Mouse (Mus musculus) embryonic facial prominence, embryonic 10.5 days (tissue): ENCODE measurements around the gene Zbed5. TPM values are rescaled to one million over a fixed set of nuclear protein-coding genes. Genes with fewer than 3 reads are reported as not detected.
"Not testable (repeated sequence)": the region's sequence is repeated elsewhere in the genome, so short reads cannot be mapped to it uniquely, and the experiment has no call there.

Experiments
- DNase-seq: peaks from one replicate; pipeline ENCODE4 v3.0.0-alpha.2; 2017; ENCODE audit warnings: low spot score
- H3K27ac ChIP-seq: fragments of 300-500 bp; sonication (generic); replicated peaks from 2 replicates; pipeline ENCODE4 v1.5.1; 2016; ENCODE audit warnings: mild to moderate bottlenecking
- H3K27me3 ChIP-seq: fragments of 300-500 bp; sonication (generic); replicated peaks from 2 replicates; pipeline ENCODE4 v1.6.1; 2016; ENCODE audit warnings: low read depth, mild to moderate bottlenecking; ENCODE audit not compliant: poor library complexity, severe bottlenecking
- H3K36me3 ChIP-seq: fragments of 300-500 bp; sonication (generic); replicated peaks from 2 replicates; pipeline ENCODE4 v1.6.1; 2016; ENCODE audit warnings: mild to moderate bottlenecking, moderate library complexity
- H3K4me1 ChIP-seq: fragments of 300-500 bp; sonication (generic); 2 replicates; pipeline ENCODE4 v1.6.1; 2016
- H3K4me3 ChIP-seq: fragments of 300-500 bp; sonication (generic); 2 replicates; pipeline ENCODE4 v1.5.1; 2016; ENCODE audit warnings: mild to moderate bottlenecking, moderate library complexity
- H3K9me3 ChIP-seq: fragments of 300-500 bp; sonication (generic); 2 replicates; pipeline ENCODE4 v1.6.1; 2016; ENCODE audit warnings: mild to moderate bottlenecking
- WGBS: fragments of 180-500 bp; shearing (Covaris S2); methylation state at CpG from one replicate; pipeline ENCODE4 v1.1.7; 2016; 5-methylcytosine and 5-hydroxymethylcytosine counted together
- polyA plus RNA-seq: library from polyadenylated mRNA; unstranded; fragments of >200 nt; fragmentation: Nextera tagmentation; extraction: Ambion mirVana; gene quantifications from 2 replicates; pipeline ENCODE4 v1.2.1, GENCODE M21; 2016

The Zbed5 gene
- polyA plus RNA-seq, 1 experiment from 2014 or later = 7.4 TPM

- Histone ChIP-seq H3K36me3 (peaks cover 34% of the 10 kb centered on the region), H3K4me3 (no peak overlapping the region), H3K27ac (no peak overlapping the region), H3K27me3 (no peaks in the 10 kb centered on the region), H3K4me1 (no peaks in the 10 kb centered on the region), H3K9me3 (no peaks in the 10 kb centered on the region)
- no peak for DNase-seq
- 70% methylated on average over 9 of the region's 9 CpGs for WGBS
Measured at GRCm38 (mm10) chr5:129877731-129878455, 17.6 kb upstream of the Zbed5 start.

- no peaks in the 10 kb centered on the region for H3K4me1 ChIP-seq
- no peak overlapping the region for H3K4me3 ChIP-seq
- no peak overlapping the region for H3K27ac ChIP-seq
- no peaks in the 10 kb centered on the region for H3K27me3 ChIP-seq
- DNase-seq = peak; percentile 51
- no peaks in the 10 kb centered on the region for H3K9me3 ChIP-seq
- H3K36me3 ChIP-seq = peaks cover 42% of the 10 kb centered on the region
- 59% methylated on average over 2 of the region's 2 CpGs for WGBS
Measured at GRCm38 (mm10) chr5:129878946-129879345, 16.6 kb upstream of the Zbed5 start.

- Histone ChIP-seq H3K27ac (no peak overlapping the region), H3K36me3 (peaks cover 51% of the 10 kb centered on the region)
- 65% methylated on average over 3 of the region's 3 CpGs for WGBS
Measured at GRCm38 (mm10) chr5:129879888-129880287, 15.6 kb upstream of the Zbed5 start.

GRCm38 (mm10) chr5:129886271-129886670 is 9.3 kb upstream of the Zbed5 start:
- no peaks in the 10 kb centered on the region for H3K9me3 ChIP-seq
- H3K27ac ChIP-seq = peak overlapping the region; percentile 95
- H3K4me1 ChIP-seq = peaks cover 17% of the 10 kb centered on the region
- peaks cover 44% of the 10 kb centered on the region for H3K36me3 ChIP-seq
- DNase-seq = peak; percentile 28
- no peaks in the 10 kb centered on the region for H3K27me3 ChIP-seq
- H3K4me3 ChIP-seq = peak overlapping the region; percentile 77
- WGBS = 49% methylated on average over 10 of the region's 10 CpGs

More at GRCm38 (mm10) chr5:129879888-129880287, 15.6 kb upstream of the Zbed5 start:
- DNase-seq = no peak
- Histone ChIP-seq H3K9me3 (no peaks in the 10 kb centered on the region), H3K4me1 (no peaks in the 10 kb centered on the region), H3K27me3 (no peaks in the 10 kb centered on the region), H3K4me3 (no peak overlapping the region)

- no peaks in the 10 kb centered on the region for H3K27me3 ChIP-seq
- H3K4me1 ChIP-seq = peaks cover 17% of the 10 kb centered on the region
- no peaks in the 10 kb centered on the region for H3K9me3 ChIP-seq
- DNase-seq = peak; percentile 93
- H3K36me3 ChIP-seq = peaks cover 36% of the 10 kb centered on the region
- H3K4me3 ChIP-seq = peak within 1 kb of the TSS; percentile 77
- WGBS = under 1% methylated on average over 46 of the region's 46 CpGs
- peak within 1 kb of the TSS; percentile 95 for H3K27ac ChIP-seq
Measured at GRCm38 (mm10) chr5:129886911-129887636, 8.4 kb upstream of the Zbed5 start, which contains the start of gene Chchd2. Chchd2 (minus strand) TSS chr5:129887470.

GRCm38 (mm10) chr5:129890390-129890789 is 5.1 kb upstream of the Zbed5 start:
- H3K36me3 ChIP-seq, H3K4me3 ChIP-seq, H3K27me3 ChIP-seq, H3K27ac ChIP-seq, DNase-seq, H3K9me3 ChIP-seq: not testable (repeated sequence)
- 74% methylated on average over 7 of the region's 7 CpGs for WGBS
- peaks cover 19% of the 10 kb centered on the region for H3K4me1 ChIP-seq

GRCm38 (mm10) chr5:129898449-129898848 is 2.9 kb downstream of the Zbed5 start, which contains the start of gene Phkg1:
Phkg1 (minus strand) TSS chr5:129898549.
- DNase-seq = no peak
- Histone ChIP-seq H3K4me1 (peaks cover 15% of the 10 kb centered on the region), H3K27me3 (no peaks in the 10 kb centered on the region), H3K4me3 (no peak within 1 kb of the TSS), H3K9me3 (no peaks in the 10 kb centered on the region), H3K36me3 (peaks cover 24% of the 10 kb centered on the region), H3K27ac (no peak within 1 kb of the TSS)
- WGBS = 91% methylated on average over 1 of the region's 1 CpGs

- no peak for DNase-seq
- Histone ChIP-seq H3K9me3 (no peaks in the 10 kb centered on the region), H3K27me3 (peaks cover 12% of the 10 kb centered on the region), H3K4me3 (peak overlapping the region; percentile 80), H3K36me3 (peaks cover 6% of the 10 kb centered on the region), H3K27ac (peak overlapping the region; percentile 92), H3K4me1 (peaks cover 9% of the 10 kb centered on the region)
- 36% methylated on average over 4 of the region's 4 CpGs for WGBS
Measured at GRCm38 (mm10) chr5:129907775-129908174, 12.3 kb downstream of the Zbed5 start.

GRCm38 (mm10) chr5:129908242-129908965 is 12.9 kb downstream of the Zbed5 start, which contains the start of gene Nupr1l:
Nupr1l (plus strand) TSS chr5:129908540.
- Histone ChIP-seq H3K4me1 (peaks cover 9% of the 10 kb centered on the region), H3K4me3 (peak within 1 kb of the TSS; percentile 80), H3K27ac (peak within 1 kb of the TSS; percentile 92), H3K36me3 (no peaks in the 10 kb centered on the region; the same call in 1 of the 2 replicates), H3K9me3 (no peaks in the 10 kb centered on the region), H3K27me3 (peaks cover 12% of the 10 kb centered on the region)
- DNase-seq = peak; percentile 97
- WGBS = under 1% methylated on average over 63 of the region's 63 CpGs

GRCm38 (mm10) chr5:129909147-129909546 is 13.6 kb downstream of the Zbed5 start:
- H3K27ac ChIP-seq = peak overlapping the region; percentile 92

GRCm38 (mm10) chr5:129909591-129909990 is 14.1 kb downstream of the Zbed5 start:
- peaks cover 9% of the 10 kb centered on the region for H3K4me1 ChIP-seq
- H3K9me3 ChIP-seq = no peaks in the 10 kb centered on the region
- WGBS = 79% methylated on average over 7 of the region's 7 CpGs
- H3K27ac ChIP-seq = no peak overlapping the region
- no peak overlapping the region for H3K4me3 ChIP-seq
- peaks cover 12% of the 10 kb centered on the region for H3K27me3 ChIP-seq
- no peak for DNase-seq
- H3K36me3 ChIP-seq = no peaks in the 10 kb centered on the region

More at GRCm38 (mm10) chr5:129909147-129909546, 13.6 kb downstream of the Zbed5 start:
- 76% methylated on average over 9 of the region's 9 CpGs for WGBS
- no peaks in the 10 kb centered on the region for H3K9me3 ChIP-seq
- H3K36me3 ChIP-seq = no peaks in the 10 kb centered on the region
- peaks cover 12% of the 10 kb centered on the region for H3K27me3 ChIP-seq
- peaks cover 9% of the 10 kb centered on the region for H3K4me1 ChIP-seq
- DNase-seq = no peak
- H3K4me3 ChIP-seq = peak overlapping the region; percentile 80

- 33% methylated on average over 2 of the region's 2 CpGs for WGBS
- peak; percentile 48 for DNase-seq
Measured at GRCm38 (mm10) chr5:129914024-129914423, 18.5 kb downstream of the Zbed5 start.

More at GRCm38 (mm10) chr5:129914024-129914423, 18.5 kb downstream of the Zbed5 start:
- H3K27ac ChIP-seq = no peak overlapping the region
- peaks cover 11% of the 10 kb centered on the region for H3K27me3 ChIP-seq
- H3K36me3 ChIP-seq = no peaks in the 10 kb centered on the region
- H3K4me1 ChIP-seq = peaks cover 3% of the 10 kb centered on the region
- H3K4me3 ChIP-seq = no peak overlapping the region
- H3K9me3 ChIP-seq = no peaks in the 10 kb centered on the region
